Mouse (Mus musculus) limb, embryonic 15.5 days (tissue): Measurements from ENCODE around the gene Rif1. TPM values are rescaled to one million over a fixed set of nuclear protein-coding genes. Genes with fewer than 3 reads are reported as not detected.
"Not testable (repeated sequence)": the region's sequence is repeated elsewhere in the genome, so short reads cannot be mapped to it uniquely, and the experiment has no call there.

Experiments used
- ATAC-seq: fragments of 200-750 bp; cut with Nextera tagmentation; 2 replicates; pipeline ENCODE4 v1.8.0; 2017; ENCODE audit warnings: low read depth, moderate TSS enrichment; ENCODE audit not compliant: insufficient number of reproducible peaks, low FRiP score, low TSS enrichment
- H3K27ac ChIP-seq: fragments of 300-500 bp; sonication (generic); 2 replicates; pipeline ENCODE4 v1.5.1; 2015; ENCODE audit warnings: moderate library complexity, mild to moderate bottlenecking, inconsistent platforms
- H3K27me3 ChIP-seq: fragments of 300-500 bp; sonication (generic); 2 replicates; pipeline ENCODE4 v1.6.1; 2015; ENCODE audit warnings: inconsistent platforms
- H3K36me3 ChIP-seq: fragments of 300-500 bp; sonication (generic); 2 replicates; pipeline ENCODE4 v1.6.1; 2015; ENCODE audit warnings: inconsistent platforms
- H3K4me1 ChIP-seq: fragments of 300-500 bp; sonication (generic); 2 replicates; pipeline ENCODE4 v1.6.1; 2015; ENCODE audit warnings: inconsistent platforms
- H3K4me2 ChIP-seq: fragments of 300-500 bp; sonication (generic); 2 replicates; pipeline ENCODE4 v1.6.1; 2015; ENCODE audit warnings: mild to moderate bottlenecking, inconsistent platforms
- H3K4me3 ChIP-seq: fragments of 300-500 bp; sonication (generic); 2 replicates; pipeline ENCODE4 v1.5.1; 2015; ENCODE audit warnings: mild to moderate bottlenecking, inconsistent platforms
- H3K9ac ChIP-seq: fragments of 300-500 bp; sonication (generic); 2 replicates; pipeline ENCODE4 v1.6.1; 2015; ENCODE audit warnings: inconsistent platforms
- H3K9me3 ChIP-seq: fragments of 300-500 bp; sonication (generic); 2 replicates; pipeline ENCODE4 v1.6.1; 2016; ENCODE audit warnings: inconsistent platforms
- WGBS: fragments of 180-500 bp; shearing (Covaris S2); methylation state at CpG from one replicate; pipeline ENCODE4 v1.1.7; 2015; 5-methylcytosine and 5-hydroxymethylcytosine counted together
- polyA plus RNA-seq: library from polyadenylated mRNA; unstranded; fragments of >200 nt; fragmentation: Nextera tagmentation; extraction: Ambion mirVana; gene quantifications from 2 replicates; pipeline ENCODE4 v1.2.1, GENCODE M21; 2015

Rif1 gene
- polyA plus RNA-seq, 1 experiment from 2014 or later: 29.9 TPM

DNA sequence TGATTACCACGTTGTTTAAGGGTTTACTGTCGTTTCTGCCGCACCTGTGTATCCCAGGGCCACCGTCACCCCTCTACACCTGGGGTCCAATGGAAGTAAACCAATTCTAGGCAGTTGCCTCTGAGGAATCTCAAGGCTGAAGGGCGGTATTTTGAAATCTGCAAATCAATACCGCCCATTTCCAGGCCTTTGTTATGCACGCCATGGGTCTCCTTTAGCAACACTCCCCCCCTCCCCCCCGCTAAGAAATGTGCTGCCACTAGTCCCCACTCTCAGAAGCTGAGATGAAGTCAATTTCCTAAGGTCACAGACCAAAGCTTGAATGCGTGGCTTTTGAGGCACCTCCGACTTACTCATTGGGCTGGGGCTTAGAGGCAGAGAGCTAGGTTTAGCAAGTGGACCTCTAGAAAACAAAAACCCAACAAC is 554 bp upstream of the Rif1 start:
- Histone ChIP-seq H3K27me3 (no peaks in the 10 kb centered on the region), H3K9me3 (no peaks in the 10 kb centered on the region), H3K4me3 (peak overlapping the region; percentile 99), H3K27ac (peak overlapping the region; percentile 88; the same call in 1 of the 2 replicates), H3K36me3 (peaks cover 5% of the 10 kb centered on the region), H3K4me1 (peaks cover 11% of the 10 kb centered on the region; the same call in 1 of the 2 replicates), H3K9ac (no peak overlapping the region), H3K4me2 (peak overlapping the region; percentile 53)
- no peak for ATAC-seq
- WGBS: 3% methylated on average over 10 of the region's 10 CpGs

DNA sequence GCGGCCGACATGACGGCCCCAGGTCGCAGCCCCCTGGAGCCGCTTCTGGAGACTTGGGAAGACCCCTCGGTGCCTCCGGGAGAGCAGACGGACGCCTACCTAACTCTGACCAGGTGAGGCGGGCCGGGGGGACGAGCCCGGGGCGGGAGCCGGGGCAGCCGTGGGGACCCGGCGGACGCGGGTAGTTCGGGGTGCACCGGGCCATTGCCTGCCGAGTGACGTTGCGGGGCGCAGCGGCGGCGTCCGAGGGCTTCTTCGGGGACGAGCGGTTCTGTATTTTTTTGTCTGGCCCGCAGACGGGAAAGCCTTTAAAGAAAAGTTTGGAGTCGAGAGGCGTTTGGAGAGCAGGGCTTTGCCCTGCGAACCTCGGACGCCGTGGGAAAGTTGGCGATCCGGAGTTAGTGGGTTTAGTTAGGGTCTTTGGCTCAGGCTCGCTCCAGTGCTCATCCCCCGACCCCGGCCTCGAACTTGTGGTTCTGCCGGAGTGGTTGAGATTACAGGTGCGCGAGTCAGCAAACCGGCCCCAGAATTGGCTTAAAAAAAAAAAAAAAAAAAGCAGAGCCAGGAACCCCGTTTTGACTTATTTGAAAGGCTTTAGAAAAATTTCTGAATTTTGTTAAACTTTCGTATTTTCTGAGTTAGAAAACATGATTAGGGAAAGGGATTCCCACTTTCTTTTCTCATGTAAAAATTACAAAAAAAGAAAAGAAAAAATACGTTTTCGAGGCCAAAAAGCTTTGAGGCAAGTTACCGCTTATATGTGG is 691 bp downstream of the Rif1 start:
- WGBS: under 1% methylated on average over 56 of the region's 56 CpGs
- no peak for ATAC-seq

DNA sequence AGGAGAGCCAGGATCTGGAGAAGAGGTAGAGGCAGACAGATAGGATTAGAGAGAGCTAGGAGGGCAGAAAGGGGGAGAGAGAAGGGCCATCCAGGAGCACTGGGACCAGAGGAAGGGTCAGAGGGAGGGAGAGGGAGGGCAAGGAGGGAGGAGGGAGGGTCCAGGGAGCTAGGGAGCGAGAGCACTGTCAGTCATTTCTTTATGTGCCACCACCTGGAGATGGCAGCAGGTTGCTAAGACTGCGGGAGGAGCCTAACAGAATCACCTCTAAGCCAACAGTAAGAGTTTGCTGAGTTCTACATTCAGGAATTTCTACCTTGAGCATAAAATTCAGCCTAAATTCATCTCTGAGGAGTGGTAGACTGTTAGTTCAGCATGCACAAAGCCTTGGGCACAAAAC is 6.0 kb downstream of the Rif1 start:
- WGBS: 90% methylated on average over 2 of the region's 2 CpGs
- H3K9ac ChIP-seq: no peak overlapping the region
- ATAC-seq: no peak
- H3K9me3 ChIP-seq: no peaks in the 10 kb centered on the region
- H3K36me3 ChIP-seq: peaks cover 40% of the 10 kb centered on the region
- H3K27ac ChIP-seq: no peak overlapping the region
- no peak overlapping the region for H3K4me3 ChIP-seq
- peaks cover 5% of the 10 kb centered on the region; the same call in 1 of the 2 replicates for H3K4me1 ChIP-seq
- no peak overlapping the region for H3K4me2 ChIP-seq
- H3K27me3 ChIP-seq: no peaks in the 10 kb centered on the region

More for the DNA sequence above, 691 bp downstream of the Rif1 start:
- no peaks in the 10 kb centered on the region for H3K9me3 ChIP-seq
- peaks cover 9% of the 10 kb centered on the region for H3K36me3 ChIP-seq
- peaks cover 11% of the 10 kb centered on the region; the same call in 1 of the 2 replicates for H3K4me1 ChIP-seq
- peak overlapping the region; percentile 95 for H3K9ac ChIP-seq
- H3K27me3 ChIP-seq: no peaks in the 10 kb centered on the region
- peak overlapping the region; percentile 53 for H3K4me2 ChIP-seq
- peak overlapping the region; percentile 99 for H3K4me3 ChIP-seq
- H3K27ac ChIP-seq: peak overlapping the region; percentile 88

DNA sequence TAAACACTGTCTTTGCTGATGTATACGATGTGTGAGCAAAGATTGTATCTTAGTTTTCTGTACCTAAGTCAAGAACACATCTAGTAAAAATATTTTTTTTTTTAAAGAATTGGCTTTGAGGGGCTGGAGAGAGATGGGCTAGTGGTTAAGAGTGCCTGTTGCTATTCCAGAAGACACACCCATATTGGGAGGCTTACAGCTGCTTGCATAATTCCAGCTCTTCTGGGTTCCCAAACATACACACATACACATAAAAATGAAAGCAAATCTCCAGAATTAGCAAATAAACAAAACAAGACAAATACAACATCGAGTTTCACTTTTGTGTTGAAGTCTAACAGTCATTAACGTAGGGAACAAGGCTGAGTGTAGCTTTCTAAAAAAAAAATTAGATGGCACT is 11.4 kb downstream of the Rif1 start:
- H3K4me3 ChIP-seq: no peak overlapping the region
- H3K36me3 ChIP-seq: peaks cover 58% of the 10 kb centered on the region
- no peaks in the 10 kb centered on the region for H3K4me1 ChIP-seq
- WGBS: 96% methylated on average over 3 of the region's 3 CpGs
- no peaks in the 10 kb centered on the region for H3K27me3 ChIP-seq
- H3K27ac ChIP-seq: no peak overlapping the region
- ATAC-seq: no peak
- no peak overlapping the region for H3K4me2 ChIP-seq
- no peaks in the 10 kb centered on the region for H3K9me3 ChIP-seq
- H3K9ac ChIP-seq: no peak overlapping the region

DNA sequence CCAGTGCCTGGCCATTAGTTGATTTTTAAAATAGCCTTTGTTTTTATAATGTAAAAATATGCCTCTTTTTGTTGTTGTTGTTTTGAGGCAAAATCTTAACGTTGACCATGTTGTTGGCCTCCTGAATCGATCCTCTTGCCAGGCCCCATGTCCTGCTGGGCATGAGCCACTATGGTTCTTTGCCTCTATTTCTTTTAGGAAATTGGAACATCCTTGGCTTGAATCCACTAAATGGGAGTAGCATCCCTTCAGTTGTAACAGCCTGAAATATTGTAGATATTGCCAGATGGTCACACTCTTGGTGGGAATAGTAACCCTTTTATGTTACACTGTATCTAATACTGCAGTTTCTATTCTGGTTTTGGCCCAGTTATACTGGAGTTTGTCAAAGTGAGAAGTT is 11.9 kb downstream of the Rif1 start:
- no peaks in the 10 kb centered on the region for H3K9me3 ChIP-seq
- 87% methylated on average over 2 of the region's 2 CpGs for WGBS
- ATAC-seq: no peak
- H3K4me2 ChIP-seq: no peak overlapping the region
- H3K4me1 ChIP-seq: no peaks in the 10 kb centered on the region
- H3K4me3 ChIP-seq: no peak overlapping the region
- no peak overlapping the region for H3K27ac ChIP-seq
- H3K36me3 ChIP-seq: peaks cover 62% of the 10 kb centered on the region
- H3K9ac ChIP-seq: no peak overlapping the region
- no peaks in the 10 kb centered on the region for H3K27me3 ChIP-seq

DNA sequence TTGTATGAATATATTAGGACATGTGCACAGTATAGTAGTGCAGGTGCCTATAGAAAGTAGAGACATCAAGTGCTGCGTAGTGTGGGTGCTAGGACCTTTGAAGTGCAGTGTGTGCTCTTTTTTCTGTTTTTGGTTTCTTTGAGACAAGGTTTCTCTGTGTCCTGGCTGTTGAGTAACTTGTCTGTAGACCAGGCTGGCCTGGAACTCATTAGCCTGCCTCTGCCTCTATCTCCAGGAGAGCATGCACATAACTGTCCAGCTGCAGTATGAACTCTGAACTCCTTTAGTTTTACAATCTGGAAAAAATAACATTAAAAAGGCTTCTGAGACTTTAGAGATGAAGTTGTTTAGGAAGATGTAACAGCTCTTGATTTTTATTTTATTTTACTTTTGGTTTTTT is 41.5 kb downstream of the Rif1 start:
- Histone ChIP-seq H3K27me3 (no peaks in the 10 kb centered on the region), H3K9ac (no peak overlapping the region), H3K9me3 (no peaks in the 10 kb centered on the region), H3K4me1 (no peaks in the 10 kb centered on the region), H3K27ac (no peak overlapping the region), H3K4me3 (no peak overlapping the region), H3K4me2 (no peak overlapping the region), H3K36me3 (peaks cover 65% of the 10 kb centered on the region)
- ATAC-seq: no peak
- 75% methylated on average over 1 of the region's 1 CpGs for WGBS

DNA sequence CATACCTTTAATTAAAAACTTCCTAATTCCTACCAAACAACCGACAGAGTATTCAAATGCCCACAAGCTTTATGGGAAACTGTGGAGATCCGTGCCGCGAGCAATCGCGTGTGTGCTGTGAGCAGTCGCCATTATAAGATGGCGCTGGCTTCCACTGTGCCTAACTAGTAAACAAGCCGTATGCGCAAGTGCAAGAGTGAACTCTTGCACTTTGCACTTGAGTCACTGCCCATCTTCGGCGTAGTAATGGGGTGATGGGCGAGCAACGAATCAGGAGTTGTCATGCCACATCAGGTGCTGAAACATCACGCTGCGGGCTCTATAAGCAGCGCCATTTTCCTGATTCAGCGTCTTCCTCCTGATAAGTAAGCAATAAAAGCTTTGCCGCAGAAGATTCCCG is 58.7 kb downstream of the Rif1 start:
- WGBS: 97% methylated on average over 20 of the region's 20 CpGs
- H3K27me3 ChIP-seq, H3K27ac ChIP-seq, H3K4me2 ChIP-seq, H3K4me1 ChIP-seq, ATAC-seq, H3K9ac ChIP-seq, H3K4me3 ChIP-seq, H3K9me3 ChIP-seq: not testable (repeated sequence)
- peaks cover 15% of the 10 kb centered on the region for H3K36me3 ChIP-seq

DNA sequence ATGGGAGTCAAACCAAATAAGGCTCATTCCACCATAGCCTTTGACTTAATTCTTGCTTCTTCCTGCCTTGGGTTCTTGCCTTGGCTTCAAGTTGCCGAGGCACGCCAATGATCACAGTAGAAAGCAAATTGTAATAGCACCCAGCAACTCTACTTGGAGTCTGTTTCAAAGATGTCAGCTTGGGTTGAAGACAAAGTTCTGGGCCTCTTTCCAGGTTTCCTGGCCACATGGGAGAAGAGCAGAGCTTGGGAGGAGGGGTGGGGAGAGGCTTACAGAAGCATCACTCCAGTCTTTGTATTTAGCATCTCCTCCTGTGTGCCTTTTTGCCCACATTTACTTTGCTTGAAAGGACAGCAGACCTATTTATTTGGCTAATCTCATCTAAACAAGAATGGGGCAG is 60.7 kb downstream of the Rif1 start:
- 85% methylated on average over 2 of the region's 2 CpGs for WGBS
- Histone ChIP-seq H3K27ac (no peak overlapping the region), H3K9me3 (no peaks in the 10 kb centered on the region), H3K4me3 (no peak overlapping the region), H3K36me3 (peaks cover 16% of the 10 kb centered on the region; the same call in 1 of the 2 replicates), H3K4me1 (no peaks in the 10 kb centered on the region), H3K9ac (no peak overlapping the region), H3K4me2 (no peak overlapping the region), H3K27me3 (no peaks in the 10 kb centered on the region)
- no peak for ATAC-seq

DNA sequence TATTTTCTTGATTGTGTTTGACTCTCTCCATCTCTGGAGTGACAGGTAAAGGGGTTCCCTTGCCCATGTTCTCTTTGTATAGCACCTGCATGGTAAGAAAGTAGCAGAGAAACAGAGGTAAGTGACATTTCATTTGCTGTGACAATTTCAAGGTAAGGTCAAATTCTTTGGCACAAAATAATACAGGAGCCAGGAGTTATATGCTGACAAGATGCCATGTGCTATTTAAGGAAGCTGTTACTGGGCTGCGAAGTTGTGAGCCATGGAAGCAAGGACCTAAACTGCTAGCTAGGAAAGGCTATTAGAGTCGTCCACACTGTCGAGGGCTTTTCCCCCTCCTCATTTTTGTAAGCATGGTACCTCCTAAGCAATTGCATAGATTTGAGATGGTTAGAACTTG is 80.4 kb downstream of the Rif1 start:
- Histone ChIP-seq H3K4me3 (no peak overlapping the region), H3K27me3 (no peaks in the 10 kb centered on the region), H3K4me2 (no peak overlapping the region), H3K9ac (no peak overlapping the region), H3K4me1 (no peaks in the 10 kb centered on the region), H3K27ac (no peak overlapping the region), H3K36me3 (no peaks in the 10 kb centered on the region), H3K9me3 (no peaks in the 10 kb centered on the region)
- ATAC-seq: no peak
- WGBS: 63% methylated on average over 3 of the region's 3 CpGs

DNA sequence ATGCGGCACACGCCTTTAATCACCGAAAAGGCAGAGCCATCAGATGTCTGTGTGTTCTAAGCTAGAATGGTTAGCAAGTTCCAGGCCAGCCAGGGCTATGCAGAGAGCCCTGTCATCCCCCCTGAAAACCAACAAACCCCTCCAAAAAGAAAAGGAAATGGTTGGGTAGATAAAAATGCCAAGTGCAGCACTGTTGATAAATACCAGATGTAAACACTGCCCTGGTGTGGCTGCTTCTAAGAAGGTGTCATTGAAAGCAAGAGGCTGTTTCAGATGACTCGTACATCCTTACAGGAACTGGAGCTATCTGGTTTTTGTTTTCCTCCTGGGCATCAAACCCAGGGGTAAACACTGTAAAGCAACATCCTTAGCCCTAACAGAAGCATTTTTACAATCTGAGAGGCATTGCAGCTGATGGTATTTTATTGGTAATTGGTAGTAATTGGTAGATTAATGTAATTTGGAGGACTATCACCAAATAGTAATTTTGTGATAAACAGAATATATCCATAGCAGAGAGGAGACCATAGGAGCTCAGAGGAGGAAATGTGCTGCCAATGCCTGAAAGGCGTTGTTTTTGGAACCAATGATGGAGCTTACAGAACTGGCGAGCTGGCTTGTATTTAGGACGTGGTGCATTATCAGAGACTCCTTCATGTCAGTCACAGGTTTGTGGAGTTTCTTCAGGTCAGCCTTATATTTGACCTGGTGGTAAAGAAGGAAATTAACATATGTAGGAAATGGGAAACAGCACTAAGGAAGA is 96.8 kb downstream of the Rif1 start:
- 61% methylated on average over 7 of the region's 7 CpGs for WGBS
- Histone ChIP-seq H3K36me3 (no peaks in the 10 kb centered on the region), H3K9ac (no peak overlapping the region), H3K4me2 (no peak overlapping the region), H3K4me3 (no peak overlapping the region), H3K27me3 (no peaks in the 10 kb centered on the region), H3K9me3 (no peaks in the 10 kb centered on the region), H3K4me1 (no peaks in the 10 kb centered on the region), H3K27ac (no peak overlapping the region)
- no peak for ATAC-seq
